Mouse (Mus musculus): ENCODE measurements around the gene Itih3. TPM values are rescaled to one million over a fixed set of nuclear protein-coding genes. Genes with fewer than 3 reads are reported as not detected.

The Itih3 gene
- total and polyA plus RNA-seq, 3 experiments, result 0.18 to 2.5 (median 0.97) TPM

- DNase-seq, result no peak
Observed at GRCm38 (mm10) chr14:30902628-30903027, 20.9 kb downstream of the Itih3 start.

GRCm38 (mm10) chr14:30899972-30900371 lies 23.6 kb downstream of the Itih3 start:
- DNase-seq, result no peak

- DNase-seq, result peak; percentile 81
Observed at GRCm38 (mm10) chr14:30888271-30888732, 35.3 kb downstream of the Itih3 start.

GRCm38 (mm10) chr14:30886204-30886603 lies 37.4 kb downstream of the Itih3 start, which contains the start of gene Itih4:
Gene Itih4, plus strand, starts transcription at chr14:30886476.
- no peak for DNase-seq

GRCm38 (mm10) chr14:30885298-30885697 lies 38.3 kb downstream of the Itih3 start:
- no peak for DNase-seq

- no peak for DNase-seq
Observed at GRCm38 (mm10) chr14:30881718-30882108, 41.8 kb downstream of the Itih3 start.

- DNase-seq, result peak; percentile 63
Observed at GRCm38 (mm10) chr14:30880811-30881717, 42.5 kb downstream of the Itih3 start.

- DNase-seq, result no peak
Observed at GRCm38 (mm10) chr14:30880251-30880650, 43.3 kb downstream of the Itih3 start.

- no peak for DNase-seq
Observed at GRCm38 (mm10) chr14:30879794-30880193, 43.8 kb downstream of the Itih3 start.

- no peak for DNase-seq
Observed at GRCm38 (mm10) chr14:30878958-30879571, 44.5 kb downstream of the Itih3 start, which contains the start of gene Mustn1. Gene Mustn1, plus strand, starts transcription at chr14:30879200.

- DNase-seq, result no peak
Observed at GRCm38 (mm10) chr14:30877827-30878226, 45.7 kb downstream of the Itih3 start.

- no peak for DNase-seq
Observed at GRCm38 (mm10) chr14:30876451-30876850, 47.1 kb downstream of the Itih3 start.

- DNase-seq, result no peak
Observed at GRCm38 (mm10) chr14:30875955-30876354, 47.6 kb downstream of the Itih3 start.

GRCm38 (mm10) chr14:30875130-30875865 lies 48.3 kb downstream of the Itih3 start:
- DNase-seq, result no peak

GRCm38 (mm10) chr14:30874095-30874700 lies 49.4 kb downstream of the Itih3 start:
- DNase-seq, result no peak

- DNase-seq, result no peak
Observed at GRCm38 (mm10) chr14:30870206-30871147, 53.1 kb downstream of the Itih3 start.

- DNase-seq, result peak; percentile 36
Observed at GRCm38 (mm10) chr14:30869391-30869801, 54.2 kb downstream of the Itih3 start.

GRCm38 (mm10) chr14:30868826-30869225 lies 54.7 kb downstream of the Itih3 start:
- DNase-seq, result no peak

- peak; percentile 63 for DNase-seq
Observed at GRCm38 (mm10) chr14:30867042-30867441, 56.5 kb downstream of the Itih3 start.

GRCm38 (mm10) chr14:30865311-30865710 lies 58.2 kb downstream of the Itih3 start:
- no peak for DNase-seq

GRCm38 (mm10) chr14:30862368-30862767 lies 61.2 kb downstream of the Itih3 start:
- DNase-seq, result no peak
